Mouse (Mus musculus) mouse embryonic stem cell (cell line): ENCODE measurements at regions not wholly inside any gene's neighbourhood (a gene's known extent, or its start where the extent isn't known, plus 50 kb on each side); places are given as distances from the start of the nearest gene placed in this dataset.

Experiments used
- in situ Hi-C, 2 experiments: fragments of 300-500 bp; cut with MboI; formaldehyde crosslinking; loops; 1 replicate in 1 of 2; 3 replicates in 1 of 2; pipeline ENCODE4 v1.14.3; 2019 to 2020; ENCODE audit warnings: low sequenced_read_pairs in 2 of 2, low pct_unique_long_range_greater_than_20kb in 1 of 2, mixed read lengths in 1 of 2; ENCODE audit not compliant: unreplicated experiment in 1 of 2

- in situ Hi-C loops = loop anchor here (10.0 to 25.0 kb wide), 4 partner anchors 126 to 601 kb away; partner anchors contain the start of gene Tacstd2 (in 1 of the 2)
Observed at GRCm38 (mm10) chr6:67186537-67187274, 51.3 kb upstream of the Serbp1 start.

- in situ Hi-C loops = loop anchor here (10.0 to 25.0 kb wide), 4 partner anchors 128 to 603 kb away; partner anchors contain the start of gene Tacstd2 (in 1 of the 2)
Observed at GRCm38 (mm10) chr6:67184662-67185061, 53.3 kb upstream of the Serbp1 start.

- in situ Hi-C loops = loop anchor here (10.0 to 25.0 kb wide), 4 partner anchors 129 to 604 kb away; partner anchors contain the start of gene Tacstd2 (in 1 of the 2)
Observed at GRCm38 (mm10) chr6:67183481-67184215, 54.3 kb upstream of the Serbp1 start.

- in situ Hi-C loops = loop anchor here (10.0 to 25.0 kb wide), 4 partner anchors 130 to 605 kb away; partner anchors contain the start of gene Tacstd2 (in 1 of the 2)
Observed at GRCm38 (mm10) chr6:67182453-67182852, 55.5 kb upstream of the Serbp1 start.

GRCm38 (mm10) chr6:67181459-67181858 lies 56.5 kb upstream of the Serbp1 start:
- in situ Hi-C loops = loop anchor here (10.0 to 25.0 kb wide), 4 partner anchors 131 to 606 kb away; partner anchors contain the start of gene Tacstd2 (in 1 of the 2)

- in situ Hi-C loops = loop anchor here (25.0 kb wide), 3 partner anchors 133 to 608 kb away; partner anchors contain the start of gene Tacstd2 (in 1 of the 2)
Observed at GRCm38 (mm10) chr6:67179416-67179815, 58.6 kb upstream of the Serbp1 start.

- in situ Hi-C loops = loop anchor here (25.0 kb wide), 3 partner anchors 134 to 609 kb away; partner anchors contain the start of gene Tacstd2 (in 1 of the 2)
Observed at GRCm38 (mm10) chr6:67178531-67178930, 59.4 kb upstream of the Serbp1 start.

- in situ Hi-C loops = loop anchor here (25.0 kb wide), 3 partner anchors 134 to 609 kb away; partner anchors contain the start of gene Tacstd2 (in 1 of the 2)
Observed at GRCm38 (mm10) chr6:67178101-67178500, 59.9 kb upstream of the Serbp1 start.

- in situ Hi-C loops = loop anchor here in 1 of 2 experiments (25.0 kb wide), 2 partner anchors 367 to 517 kb away; partner anchors contain the start of gene Tacstd2
Observed at GRCm38 (mm10) chr6:67170674-67170946, 67.4 kb upstream of the Serbp1 start.

- in situ Hi-C loops = loop anchor here (10.0 to 25.0 kb wide), 3 partner anchors 367 to 625 kb away; partner anchors contain the start of gene Tacstd2 (in 1 of the 2)
Observed at GRCm38 (mm10) chr6:67169873-67170673, 67.9 kb upstream of the Serbp1 start.

- in situ Hi-C loops = loop anchor here (10.0 to 25.0 kb wide), 3 partner anchors 368 to 624 kb away; partner anchors contain the start of gene Tacstd2 (in 1 of the 2)
Observed at GRCm38 (mm10) chr6:67168803-67169202, 69.2 kb upstream of the Serbp1 start.

GRCm38 (mm10) chr6:67168031-67168777 lies 69.8 kb upstream of the Serbp1 start:
- in situ Hi-C loops = loop anchor here (10.0 to 25.0 kb wide), 3 partner anchors 369 to 623 kb away; partner anchors contain the start of gene Tacstd2 (in 1 of the 2)

- in situ Hi-C loops = loop anchor here (10.0 to 25.0 kb wide), 3 partner anchors 372 to 620 kb away; partner anchors contain the start of gene Tacstd2 (in 1 of the 2)
Observed at GRCm38 (mm10) chr6:67165091-67165490, 72.9 kb upstream of the Serbp1 start.

GRCm38 (mm10) chr6:67163947-67164346 lies 74.0 kb upstream of the Serbp1 start:
- in situ Hi-C loops = loop anchor here (10.0 to 25.0 kb wide), 3 partner anchors 373 to 619 kb away; partner anchors contain the start of gene Tacstd2 (in 1 of the 2)

GRCm38 (mm10) chr6:67162814-67163213 lies 75.2 kb upstream of the Serbp1 start:
- in situ Hi-C loops = loop anchor here (10.0 to 25.0 kb wide), 3 partner anchors 374 to 618 kb away; partner anchors contain the start of gene Tacstd2 (in 1 of the 2)

GRCm38 (mm10) chr6:67161610-67162009 lies 76.4 kb upstream of the Serbp1 start:
- in situ Hi-C loops = loop anchor here (10.0 to 25.0 kb wide), 3 partner anchors 376 to 617 kb away; partner anchors contain the start of gene Tacstd2 (in 1 of the 2)

GRCm38 (mm10) chr6:67160564-67160963 lies 77.4 kb upstream of the Serbp1 start:
- in situ Hi-C loops = loop anchor here (10.0 to 25.0 kb wide), 3 partner anchors 377 to 616 kb away; partner anchors contain the start of gene Tacstd2 (in 1 of the 2)
